Mouse (Mus musculus) limb, embryonic 14.5 days (tissue): ENCODE measurements at regions not wholly inside any gene's neighbourhood (a gene's known extent, or its start where the extent isn't known, plus 50 kb on each side); places are given as distances from the start of the nearest gene placed in this dataset.

Experiments
- ATAC-seq: fragments of 200-750 bp; cut with Nextera tagmentation; 2 replicates; pipeline ENCODE4 v1.8.0; 2017; ENCODE audit warnings: low read depth, moderate number of reproducible peaks, moderate TSS enrichment; ENCODE audit not compliant: low FRiP score
- DNase-seq: peaks from one replicate; pipeline ENCODE4 v3.0.0-alpha.2; 2015; ENCODE audit warnings: low spot score
- H3K27ac ChIP-seq: fragments of 300-500 bp; sonication (generic); replicated peaks from 2 replicates; pipeline ENCODE4 v1.5.1; 2014; ENCODE audit warnings: low read depth, mild to moderate bottlenecking, low read length, moderate library complexity, mixed read lengths
- H3K27me3 ChIP-seq: fragments of 300-500 bp; sonication (generic); 2 replicates; pipeline ENCODE4 v1.6.1; 2014; ENCODE audit warnings: low read length, mixed read lengths; ENCODE audit not compliant: control insufficient read depth, insufficient read depth
- H3K36me3 ChIP-seq: fragments of 300-500 bp; sonication (generic); 2 replicates; pipeline ENCODE4 v1.6.1; 2014; ENCODE audit warnings: mild to moderate bottlenecking, low read length, moderate library complexity, mixed read lengths; ENCODE audit not compliant: control insufficient read depth, insufficient read depth
- H3K4me1 ChIP-seq: fragments of 300-500 bp; sonication (generic); 2 replicates; pipeline ENCODE4 v1.6.1; 2014; ENCODE audit warnings: antibody characterized with exemption, low read length, mixed read lengths; ENCODE audit not compliant: control insufficient read depth, insufficient read depth
- H3K4me2 ChIP-seq: fragments of 300-500 bp; sonication (generic); replicated peaks from 2 replicates; pipeline ENCODE4 v1.6.1; 2014; ENCODE audit warnings: low read depth, mild to moderate bottlenecking, low read length, moderate library complexity; ENCODE audit not compliant: severe bottlenecking
- H3K4me3 ChIP-seq: fragments of 300-500 bp; sonication (generic); replicated peaks from 2 replicates; pipeline ENCODE4 v1.5.1; 2014; ENCODE audit warnings: low read length
- H3K9ac ChIP-seq: fragments of 300-500 bp; sonication (generic); 2 replicates; pipeline ENCODE4 v1.6.1; 2014; ENCODE audit warnings: mild to moderate bottlenecking, low read depth, low read length, moderate library complexity; ENCODE audit not compliant: severe bottlenecking
- H3K9me3 ChIP-seq: fragments of 300-500 bp; sonication (generic); 2 replicates; pipeline ENCODE4 v1.6.1; 2016; ENCODE audit warnings: low read length; ENCODE audit not compliant: control insufficient read depth
- POLR2A ChIP-seq: fragments of 200-500 bp; IDR thresholded peaks from 2 replicates; pipeline ENCODE4 v1.8.0; 2012; ENCODE audit warnings: inconsistent platforms, mild to moderate bottlenecking, moderate library complexity, borderline replicate concordance; ENCODE audit not compliant: insufficient read depth, insufficient read length; ENCODE audit errors: extremely low read depth
- WGBS: fragments of 180-500 bp; shearing (Covaris S2); extraction: QIAGEN DNeasy Blood & Tissue Kit; methylation state at CpG from one replicate; pipeline ENCODE4 v1.1.7; 2014; 5-methylcytosine and 5-hydroxymethylcytosine counted together

DNA sequence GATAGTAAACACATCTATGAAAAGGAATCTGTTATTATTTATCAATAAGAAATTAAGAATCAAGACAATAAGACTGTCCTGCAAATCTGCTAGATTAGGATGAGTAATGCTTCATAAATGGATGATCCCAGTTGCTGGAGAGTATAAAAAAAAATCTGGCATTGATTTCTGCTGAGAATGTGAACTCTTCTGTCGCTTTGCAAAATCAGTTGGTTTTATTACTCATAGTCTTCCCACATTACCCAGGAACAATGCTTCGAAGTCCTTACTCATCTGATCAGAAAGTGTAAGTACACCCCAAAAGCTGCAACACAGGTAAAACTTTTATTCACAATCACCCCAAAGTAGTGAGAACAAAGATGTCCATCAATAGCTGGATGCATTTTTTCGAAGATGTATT, 77.8 kb upstream of the Itprid2 start:
- H3K9me3 ChIP-seq, result no peaks in the 10 kb centered on the region
- H3K4me1 ChIP-seq, result no peaks in the 10 kb centered on the region
- no peaks in the 10 kb centered on the region for H3K36me3 ChIP-seq
- no peak overlapping the region for H3K4me2 ChIP-seq
- ATAC-seq (no peak), DNase-seq (no peak)
- H3K27me3 ChIP-seq, result no peaks in the 10 kb centered on the region
- no peak overlapping the region for H3K27ac ChIP-seq
- H3K9ac ChIP-seq, result no peak overlapping the region
- 90% methylated on average over 3 of the region's 3 CpGs for WGBS
- no peak for TF ChIP-seq POLR2A
- H3K4me3 ChIP-seq, result no peak overlapping the region

DNA sequence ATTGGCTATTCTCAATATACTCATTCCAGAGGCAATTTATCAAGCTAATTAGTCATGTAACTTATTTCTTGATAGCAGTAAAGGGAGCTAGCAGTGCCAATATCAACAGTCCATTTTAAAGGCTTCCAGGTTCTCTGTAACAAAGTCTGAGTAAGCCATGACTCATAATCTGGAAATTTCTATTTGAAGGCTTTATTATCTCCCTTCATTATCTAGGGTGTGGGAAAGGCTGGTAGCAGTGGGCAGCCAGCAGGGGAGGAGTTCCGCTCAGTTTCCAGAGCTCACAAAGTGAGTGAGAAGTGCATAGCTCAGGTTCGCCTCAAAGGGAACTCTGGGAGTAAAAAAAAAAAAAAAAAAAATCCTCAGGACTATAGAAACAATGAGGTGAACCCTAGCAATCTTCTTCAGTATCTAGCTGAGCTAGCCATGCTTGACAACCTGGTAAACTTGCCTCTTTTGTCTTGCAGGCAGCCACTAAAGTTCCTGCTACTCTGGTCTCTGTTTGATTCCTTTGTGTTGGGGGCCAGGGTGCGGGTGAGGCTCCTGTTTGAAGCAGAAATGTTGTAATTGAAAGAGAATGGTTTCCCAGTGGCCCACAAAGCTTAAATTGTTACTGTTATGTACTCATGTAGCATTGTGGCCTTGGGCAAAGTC, 68.7 kb upstream of the Itprid2 start:
- Histone ChIP-seq H3K27ac (no peak overlapping the region), H3K4me1 (peaks cover 4% of the 10 kb centered on the region; the same call in 1 of the 2 replicates), H3K27me3 (no peaks in the 10 kb centered on the region), H3K9me3 (no peaks in the 10 kb centered on the region), H3K4me3 (no peak overlapping the region), H3K9ac (no peak overlapping the region), H3K4me2 (no peak overlapping the region), H3K36me3 (no peaks in the 10 kb centered on the region)
- ATAC-seq, result no peak
- 28% methylated on average over 3 of the region's 3 CpGs for WGBS
- DNase-seq, result no peak
- TF ChIP-seq POLR2A, result no peak

DNA sequence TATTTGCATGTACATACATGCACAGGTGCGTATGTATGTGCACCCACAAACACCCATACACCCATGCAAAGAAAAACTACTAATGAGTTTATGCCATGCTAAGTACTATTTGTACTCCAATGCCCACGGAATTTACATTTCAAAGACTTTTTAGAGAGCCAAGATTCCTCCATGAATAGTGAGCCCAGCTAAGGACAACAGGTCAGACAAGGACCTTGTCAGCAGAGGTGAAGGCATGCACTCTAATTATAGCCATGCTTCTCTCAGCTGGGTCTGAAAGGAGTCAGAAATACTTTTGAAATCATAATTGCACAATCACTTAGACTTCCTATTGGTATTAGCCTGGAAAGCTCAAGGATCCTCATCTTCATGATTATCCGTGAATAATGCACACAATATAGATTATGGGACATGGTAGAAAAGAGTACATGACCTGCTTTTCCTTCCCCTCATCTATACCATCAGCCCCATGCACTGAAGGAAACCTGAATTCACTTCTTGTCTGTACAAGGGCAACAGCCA, 67.7 kb upstream of the Itprid2 start:
- H3K9ac ChIP-seq, result no peak overlapping the region
- no peak for DNase-seq
- H3K9me3 ChIP-seq, result no peaks in the 10 kb centered on the region
- no peaks in the 10 kb centered on the region for H3K36me3 ChIP-seq
- no peak overlapping the region for H3K4me3 ChIP-seq
- no peak for ATAC-seq
- 78% methylated on average over 3 of the region's 3 CpGs for WGBS
- peaks cover 4% of the 10 kb centered on the region; the same call in 1 of the 2 replicates for H3K4me1 ChIP-seq
- H3K4me2 ChIP-seq, result no peak overlapping the region
- H3K27me3 ChIP-seq, result no peaks in the 10 kb centered on the region
- TF ChIP-seq POLR2A, result no peak
- H3K27ac ChIP-seq, result no peak overlapping the region

DNA sequence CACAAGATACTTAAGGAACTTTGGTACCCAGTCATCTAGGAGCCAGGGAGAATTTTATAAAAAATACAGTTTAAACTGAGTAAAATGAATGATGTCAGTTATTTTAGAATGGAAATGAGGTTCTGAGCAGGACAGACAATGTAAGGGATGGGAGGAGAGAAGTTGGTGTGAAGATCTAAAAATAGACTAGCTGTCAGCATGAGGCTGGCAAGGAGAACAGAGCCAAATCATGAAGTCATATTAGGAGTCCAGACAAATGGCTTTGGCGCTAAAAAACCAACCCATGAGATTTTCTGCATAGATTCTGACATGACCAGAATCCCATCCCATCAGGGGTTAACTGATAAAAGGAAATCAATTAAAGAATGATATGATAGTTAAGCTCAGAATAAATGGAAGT, 65.5 kb upstream of the Itprid2 start:
- no peak for TF ChIP-seq POLR2A
- 100% methylated on average over 1 of the region's 1 CpGs for WGBS
- Histone ChIP-seq H3K4me1 (peaks cover 4% of the 10 kb centered on the region; the same call in 1 of the 2 replicates), H3K27ac (no peak overlapping the region), H3K4me3 (no peak overlapping the region), H3K4me2 (no peak overlapping the region), H3K36me3 (no peaks in the 10 kb centered on the region), H3K9ac (no peak overlapping the region), H3K27me3 (no peaks in the 10 kb centered on the region), H3K9me3 (no peaks in the 10 kb centered on the region)
- no peak for ATAC-seq
- DNase-seq, result no peak

DNA sequence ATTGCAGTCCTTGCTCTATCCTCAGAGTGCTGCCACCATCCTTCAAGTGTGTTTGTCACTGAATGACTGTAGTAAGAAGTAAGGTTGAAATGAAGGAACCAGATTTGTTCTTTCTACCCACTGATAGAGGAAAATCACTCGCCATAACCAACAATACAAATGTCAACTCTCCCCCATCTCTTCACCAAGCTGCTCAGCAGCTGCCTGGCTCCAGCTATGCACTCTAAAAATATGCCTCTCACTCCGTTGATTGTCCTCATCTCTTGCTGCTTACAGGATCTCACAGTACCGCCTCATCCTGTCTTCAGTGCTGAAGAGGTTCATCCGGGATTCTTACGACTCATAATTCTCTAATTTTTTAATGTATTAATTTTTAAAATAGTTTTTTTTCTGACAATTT, 63.2 kb upstream of the Itprid2 start:
- DNase-seq (no peak), ATAC-seq (no peak)
- H3K27ac ChIP-seq, result no peak overlapping the region
- no peak for TF ChIP-seq POLR2A
- H3K4me1 ChIP-seq, result no peaks in the 10 kb centered on the region; the same call in 1 of the 2 replicates
- H3K36me3 ChIP-seq, result no peaks in the 10 kb centered on the region
- H3K27me3 ChIP-seq, result no peaks in the 10 kb centered on the region
- no peak overlapping the region for H3K9ac ChIP-seq
- 81% methylated on average over 5 of the region's 5 CpGs for WGBS
- H3K4me3 ChIP-seq, result no peak overlapping the region
- H3K4me2 ChIP-seq, result no peak overlapping the region
- no peaks in the 10 kb centered on the region for H3K9me3 ChIP-seq

DNA sequence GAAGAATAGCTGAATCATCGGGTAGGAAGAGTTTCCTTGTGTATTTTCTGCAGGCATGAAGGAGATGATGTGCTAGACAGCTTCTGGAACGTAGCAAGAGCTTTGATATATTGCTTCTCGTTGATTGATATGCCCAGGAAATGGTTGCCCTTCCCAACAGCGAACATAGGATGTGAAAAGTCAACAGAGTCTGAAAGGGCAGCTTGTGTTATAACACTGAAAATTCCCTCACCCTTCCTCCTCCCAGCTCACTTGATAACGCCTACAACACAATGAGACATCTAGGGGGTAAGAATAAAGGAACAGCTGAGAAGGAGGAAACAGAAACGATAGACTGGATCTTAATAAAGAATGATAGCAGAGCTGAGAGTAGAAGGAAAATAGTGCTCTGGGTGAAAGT, 60.1 kb upstream of the Itprid2 start:
- no peak for TF ChIP-seq POLR2A
- H3K9ac ChIP-seq, result no peak overlapping the region
- 64% methylated on average over 6 of the region's 6 CpGs for WGBS
- H3K4me3 ChIP-seq, result no peak overlapping the region
- H3K9me3 ChIP-seq, result no peaks in the 10 kb centered on the region
- H3K4me1 ChIP-seq, result no peaks in the 10 kb centered on the region; the same call in 1 of the 2 replicates
- no peaks in the 10 kb centered on the region for H3K27me3 ChIP-seq
- no peaks in the 10 kb centered on the region for H3K36me3 ChIP-seq
- no peak for DNase-seq
- H3K27ac ChIP-seq, result no peak overlapping the region
- no peak overlapping the region for H3K4me2 ChIP-seq
- ATAC-seq, result no peak
